Mouse (Mus musculus) ES-Bruce4 (cell line): ENCODE results near the gene Mrpl52. TPM values are rescaled to one million over a fixed set of nuclear protein-coding genes. Genes with fewer than 3 reads are reported as not detected.
A peak's percentile ranks its signal among the peaks of the same experiment; 100 is the strongest.

Experiments
- H3K27ac ChIP-seq: 2 replicates; pipeline ENCODE4 v1.5.1; 2012; ENCODE audit warnings: low read length, inconsistent platforms; ENCODE audit not compliant: insufficient read depth
- H3K27me3 ChIP-seq: 2 replicates; pipeline ENCODE4 v1.6.1; 2012; ENCODE audit warnings: mild to moderate bottlenecking, low read length, inconsistent platforms; ENCODE audit not compliant: control insufficient read depth, poor library complexity, insufficient read depth, severe bottlenecking
- H3K36me3 ChIP-seq: 2 replicates; pipeline ENCODE4 v1.6.1; 2012; ENCODE audit warnings: inconsistent platforms, mild to moderate bottlenecking, low read length, moderate library complexity; ENCODE audit not compliant: control insufficient read depth, poor library complexity, insufficient read depth, severe bottlenecking
- H3K4me1 ChIP-seq: one replicate; pipeline ENCODE4 v1.8.1; 2011; ENCODE audit warnings: low read length; ENCODE audit not compliant: control insufficient read depth, insufficient read depth
- H3K4me3 ChIP-seq: 2 replicates; pipeline ENCODE4 v1.5.1; 2011; ENCODE audit warnings: low read depth, mild to moderate bottlenecking, low read length
- H3K9ac ChIP-seq: 2 replicates; pipeline ENCODE4 v1.6.1; 2012; ENCODE audit warnings: low read depth, mild to moderate bottlenecking, inconsistent platforms; ENCODE audit not compliant: poor library complexity, severe bottlenecking
- H3K9me3 ChIP-seq: replicated peaks from 2 replicates; pipeline ENCODE4 v1.6.1; 2012; ENCODE audit warnings: mild to moderate bottlenecking, low read length, inconsistent platforms; ENCODE audit not compliant: control insufficient read depth, poor library complexity, insufficient read depth, severe bottlenecking
- CTCF ChIP-seq: IDR thresholded peaks from one replicate; pipeline ENCODE4 v1.8.1; 2011; ENCODE audit warnings: low read depth, low read length
- EP300 ChIP-seq: IDR thresholded peaks from 2 replicates; pipeline ENCODE4 v1.6.1; 2011; ENCODE audit warnings: low read depth, low read length; ENCODE audit not compliant: insufficient read depth
- POLR2A ChIP-seq: IDR thresholded peaks from one replicate; pipeline ENCODE4 v1.8.1; 2011; ENCODE audit warnings: low read length; ENCODE audit not compliant: insufficient read depth
- polyA plus RNA-seq: library from polyadenylated mRNA; stranded (reverse); fragments of >200 nt; gene quantifications from 2 replicates; pipeline ENCODE4 v1.2.4, GENCODE M21; 2011; ENCODE audit warnings: low read depth; ENCODE audit not compliant: missing spikeins, insufficient read depth, insufficient read length

Gene Mrpl52
- polyA plus RNA-seq, 1 experiment: 114 TPM

DNA sequence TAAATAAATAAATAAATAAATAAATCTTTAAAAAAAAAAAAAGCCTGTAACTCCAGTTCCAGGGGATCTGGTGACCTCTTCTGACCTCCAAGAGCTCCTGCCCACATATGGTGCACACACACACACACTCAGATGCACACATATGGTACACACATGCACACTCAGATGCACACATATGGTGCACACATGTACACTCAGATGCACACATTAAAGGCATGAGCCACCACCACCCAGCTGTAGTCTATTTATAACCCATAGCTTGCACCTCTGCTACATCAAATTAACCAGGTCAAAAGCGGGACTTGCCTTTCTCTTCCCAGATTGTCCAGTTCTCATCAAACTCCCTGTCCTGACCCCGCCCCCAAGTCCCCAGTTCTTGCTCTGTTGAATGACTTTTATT is 5.7 kb upstream of the Mrpl52 start:
- no peak overlapping the region for H3K9ac ChIP-seq
- TF ChIP-seq POLR2A (no peak), CTCF (no peak), EP300 (no peak)
- H3K27ac ChIP-seq: no peak overlapping the region
- no peak overlapping the region for H3K4me3 ChIP-seq
- H3K27me3 ChIP-seq: no peaks in the 10 kb centered on the region
- no peaks in the 10 kb centered on the region for H3K9me3 ChIP-seq
- no peaks in the 10 kb centered on the region for H3K36me3 ChIP-seq
- H3K4me1 ChIP-seq: no peaks in the 10 kb centered on the region

DNA sequence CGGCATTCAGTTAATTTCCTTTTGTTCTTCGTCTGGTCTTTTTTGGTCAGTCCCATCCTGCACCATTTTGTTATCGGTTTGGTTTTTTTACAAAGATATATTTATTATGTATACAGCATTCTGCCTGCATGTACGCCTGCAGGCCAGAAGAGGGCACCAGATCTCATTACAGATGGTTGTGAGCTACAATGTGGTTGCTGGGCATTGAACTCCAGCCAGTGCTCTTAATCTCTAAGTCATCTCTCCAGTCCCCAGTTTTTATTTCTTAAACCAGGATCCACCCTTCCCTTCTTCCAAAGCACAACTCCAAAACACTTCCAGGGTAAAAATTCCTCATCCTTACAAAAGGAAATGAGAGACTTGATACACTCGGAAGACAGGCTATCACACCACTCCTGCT is 3.3 kb upstream of the Mrpl52 start:
- Histone ChIP-seq H3K9ac (no peak overlapping the region), H3K9me3 (no peaks in the 10 kb centered on the region), H3K4me3 (no peak overlapping the region), H3K27me3 (no peaks in the 10 kb centered on the region), H3K36me3 (no peaks in the 10 kb centered on the region), H3K4me1 (no peaks in the 10 kb centered on the region), H3K27ac (no peak overlapping the region)
- TF ChIP-seq CTCF (peak; percentile 57), EP300 (no peak), POLR2A (no peak)

GRCm38 (mm10) chr14:54424634-54425033 is 2.1 kb upstream of the Mrpl52 start:
- peaks cover 5% of the 10 kb centered on the region; the same call in 1 of the 2 replicates for H3K36me3 ChIP-seq
- no peak overlapping the region for H3K27ac ChIP-seq
- H3K4me3 ChIP-seq: no peak overlapping the region
- no peaks in the 10 kb centered on the region for H3K4me1 ChIP-seq
- no peaks in the 10 kb centered on the region for H3K27me3 ChIP-seq
- TF ChIP-seq CTCF (no peak), EP300 (no peak), POLR2A (no peak)
- no peaks in the 10 kb centered on the region for H3K9me3 ChIP-seq
- no peak overlapping the region for H3K9ac ChIP-seq

DNA sequence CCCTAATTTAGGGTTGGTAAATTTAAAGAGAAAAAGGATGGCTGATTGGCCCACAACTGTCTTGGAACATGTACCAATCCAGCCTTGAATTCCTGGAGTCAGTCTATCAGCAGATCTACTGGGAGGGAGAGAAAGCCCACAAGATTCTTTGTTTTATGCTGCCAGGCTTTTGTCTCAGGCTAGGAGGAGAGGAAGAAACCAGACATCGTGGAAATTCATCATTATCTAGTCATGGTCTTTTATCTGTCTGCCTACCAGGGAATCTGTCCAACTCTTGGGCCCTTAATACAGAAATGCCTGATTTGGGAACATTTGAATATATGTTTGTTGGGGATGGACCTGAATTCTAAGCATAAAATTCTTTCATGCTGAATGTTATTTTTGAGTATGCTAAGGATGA is 1.2 kb upstream of the Mrpl52 start:
- Histone ChIP-seq H3K9ac (peak overlapping the region; percentile 86), H3K4me3 (no peak overlapping the region), H3K4me1 (no peaks in the 10 kb centered on the region), H3K27me3 (no peaks in the 10 kb centered on the region), H3K9me3 (no peaks in the 10 kb centered on the region), H3K27ac (peak overlapping the region; percentile 33; the same call in 1 of the 2 replicates), H3K36me3 (peaks cover 9% of the 10 kb centered on the region)
- TF ChIP-seq CTCF (no peak), EP300 (no peak), POLR2A (no peak)

DNA sequence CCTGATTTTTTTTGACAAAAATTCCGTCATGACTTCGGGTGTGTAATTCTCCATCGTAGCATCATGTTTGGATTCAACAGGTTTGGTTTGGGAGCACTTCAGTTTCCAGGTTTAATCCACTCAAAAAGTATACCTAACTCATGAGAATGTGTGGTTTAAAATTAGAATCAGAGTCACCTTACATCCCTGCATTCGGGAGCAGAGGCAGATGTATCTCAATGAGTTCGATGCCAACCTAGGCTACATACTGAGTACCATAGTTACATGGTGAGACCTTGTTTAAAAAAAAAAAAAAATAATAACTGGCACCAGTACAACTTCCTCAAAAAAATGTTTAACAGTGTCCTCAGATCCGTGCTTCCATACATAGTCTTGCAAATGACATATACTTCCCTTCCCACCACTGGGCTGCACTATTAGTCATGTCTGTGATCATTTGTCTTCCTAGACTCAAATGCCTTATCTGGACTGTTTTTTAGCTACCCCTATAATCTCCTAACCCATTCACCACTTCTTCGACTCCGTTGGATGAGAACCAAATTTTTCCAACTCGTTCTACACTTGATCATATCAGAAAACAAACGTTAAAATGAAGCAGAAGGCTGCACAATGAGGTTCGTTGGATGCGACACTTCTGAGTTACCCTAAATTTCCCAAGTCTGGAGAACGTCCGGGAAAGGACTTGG is 563 bp upstream of the Mrpl52 start:
- H3K9ac ChIP-seq: peak overlapping the region; percentile 86
- H3K4me3 ChIP-seq: peak overlapping the region; percentile 99
- peak overlapping the region; percentile 80 for H3K27ac ChIP-seq
- peaks cover 9% of the 10 kb centered on the region for H3K36me3 ChIP-seq
- H3K27me3 ChIP-seq: no peaks in the 10 kb centered on the region
- no peak for TF ChIP-seq POLR2A
- no peak for TF ChIP-seq EP300
- no peak for TF ChIP-seq CTCF
- H3K9me3 ChIP-seq: no peaks in the 10 kb centered on the region
- no peaks in the 10 kb centered on the region for H3K4me1 ChIP-seq

GRCm38 (mm10) chr14:54427696-54428095 is 987 bp downstream of the Mrpl52 start:
- TF ChIP-seq POLR2A: no peak
- no peak for TF ChIP-seq CTCF
- no peak for TF ChIP-seq EP300
- no peaks in the 10 kb centered on the region for H3K4me1 ChIP-seq
- H3K9ac ChIP-seq: peak overlapping the region; percentile 86; the same call in 1 of the 2 replicates
- H3K27ac ChIP-seq: no peak overlapping the region
- no peak overlapping the region for H3K4me3 ChIP-seq
- H3K9me3 ChIP-seq: no peaks in the 10 kb centered on the region
- no peaks in the 10 kb centered on the region for H3K27me3 ChIP-seq
- H3K36me3 ChIP-seq: peaks cover 9% of the 10 kb centered on the region
